Mouse (Mus musculus) layer of hippocampus, postnatal 36 days (tissue): ENCODE data around the gene Arcn1. TPM values are rescaled to one million over a fixed set of nuclear protein-coding genes. Genes with fewer than 3 reads are reported as not detected.

Experiments
- total RNA-seq, 2 experiments: library from RNA; stranded (reverse); gene quantifications; 2 replicates each; pipeline ENCODE4 v1.2.3; 2021

Arcn1 gene
- total RNA-seq, 2 experiments from 2014 or later = 104 to 112 TPM

Other genes starting within 250 kb of the Arcn1 start
- gene Cxcr5, start 206.0 kb downstream of the Arcn1 start, total RNA-seq = not detected
- gene Ddx6, start 163.0 kb downstream of the Arcn1 start, total RNA-seq = 100 to 1,000 TPM; 133 to 134 TPM
- gene Treh, start 94.6 kb downstream of the Arcn1 start, total RNA-seq = not detected
- gene Phldb1, start 32.6 kb downstream of the Arcn1 start, total RNA-seq = 10 to 100 TPM; 88.5 to 95.6 TPM
- 10 to 100 TPM; 68.1 to 69.1 TPM for gene Ift46, start 63 bp upstream of the Arcn1 start, total RNA-seq
- 10 to 100 TPM; 43.3 to 51.6 TPM for gene Tmem25, start 31.5 kb upstream of the Arcn1 start, total RNA-seq
- gene Ttc36, start 35.2 kb upstream of the Arcn1 start, total RNA-seq = 1 to 10 TPM in 1 of 2 experiments, under 1 TPM in 1; 0.95 to 1.6 TPM
- gene Kmt2a, start 113.5 kb upstream of the Arcn1 start, total RNA-seq = 10 to 100 TPM; 61.3 to 78.3 TPM
- 100 to 1,000 TPM; 339 to 375 TPM for gene Atp5l, start 152.9 kb upstream of the Arcn1 start, total RNA-seq
- 10 to 100 TPM; 72.1 to 78.3 TPM for gene Ube4a, start 197.8 kb upstream of the Arcn1 start, total RNA-seq
- not detected for gene Cd3g, start 212.6 kb upstream of the Arcn1 start, total RNA-seq
- gene Cd3d, start 213.9 kb upstream of the Arcn1 start, total RNA-seq = not detected
- not detected for gene Cd3e, start 241.8 kb upstream of the Arcn1 start, total RNA-seq